Mouse (Mus musculus): ENCODE data around the gene Myo19. TPM values are rescaled to one million over a fixed set of nuclear protein-coding genes. Genes with fewer than 3 reads are reported as not detected.

Gene Myo19
- polyA plus RNA-seq, 1 experiment from 2014 or later: 14.2 TPM

GRCm38 (mm10) chr11:84886767-84887511, 7.0 kb downstream of the Myo19 start:
- Histone ChIP-seq H3K9ac (no peak overlapping the region), H3K27me3 (no peaks in the 10 kb centered on the region), H3K4me3 (replicated peaks) (no peak overlapping the region), H3K36me3 (peaks cover 56% of the 10 kb centered on the region), H3K4me1 (no peaks in the 10 kb centered on the region; the same call in 1 of the 2 replicates), H3K4me2 (replicated peaks) (no peak overlapping the region), H3K27ac (replicated peaks) (no peak overlapping the region), H3K9me3 (replicated peaks) (no peaks in the 10 kb centered on the region)
- no peak for ATAC-seq (ENCODE audit: insufficient number of reproducible peaks, low FRiP score, low TSS enrichment, low read depth)
- 86% methylated on average over 11 of the region's 11 CpGs for WGBS

GRCm38 (mm10) chr11:84888025-84888424, 8.1 kb downstream of the Myo19 start:
- H3K9me3 ChIP-seq (replicated peaks): no peaks in the 10 kb centered on the region
- no peaks in the 10 kb centered on the region for H3K27me3 ChIP-seq
- no peak overlapping the region for H3K4me3 ChIP-seq (replicated peaks)
- H3K27ac ChIP-seq (replicated peaks): no peak overlapping the region
- H3K9ac ChIP-seq: no peak overlapping the region
- peaks cover 63% of the 10 kb centered on the region for H3K36me3 ChIP-seq
- H3K4me1 ChIP-seq: no peaks in the 10 kb centered on the region
- 96% methylated on average over 8 of the region's 8 CpGs for WGBS
- no peak for ATAC-seq (ENCODE audit: insufficient number of reproducible peaks, low FRiP score, low TSS enrichment, low read depth)
- H3K4me2 ChIP-seq (replicated peaks): no peak overlapping the region

GRCm38 (mm10) chr11:84889492-84889891, 9.5 kb downstream of the Myo19 start:
- 91% methylated on average over 2 of the region's 2 CpGs for WGBS
- H3K4me3 ChIP-seq (replicated peaks): no peak overlapping the region
- no peak overlapping the region for H3K27ac ChIP-seq (replicated peaks)
- no peak for ATAC-seq (ENCODE audit: insufficient number of reproducible peaks, low FRiP score, low TSS enrichment, low read depth)
- H3K27me3 ChIP-seq: no peaks in the 10 kb centered on the region
- no peak overlapping the region for H3K9ac ChIP-seq
- H3K4me2 ChIP-seq (replicated peaks): no peak overlapping the region
- H3K4me1 ChIP-seq: no peaks in the 10 kb centered on the region
- H3K36me3 ChIP-seq: peaks cover 66% of the 10 kb centered on the region
- H3K9me3 ChIP-seq (replicated peaks): no peaks in the 10 kb centered on the region

GRCm38 (mm10) chr11:84891705-84892104, 11.8 kb downstream of the Myo19 start:
- H3K9ac ChIP-seq: no peak overlapping the region
- no peaks in the 10 kb centered on the region for H3K9me3 ChIP-seq (replicated peaks)
- no peak overlapping the region for H3K4me3 ChIP-seq (replicated peaks)
- ATAC-seq (ENCODE audit: insufficient number of reproducible peaks, low FRiP score, low TSS enrichment, low read depth): no peak
- H3K27ac ChIP-seq (replicated peaks): no peak overlapping the region
- no peaks in the 10 kb centered on the region for H3K4me1 ChIP-seq
- H3K27me3 ChIP-seq: no peaks in the 10 kb centered on the region
- peaks cover 72% of the 10 kb centered on the region for H3K36me3 ChIP-seq
- 90% methylated on average over 7 of the region's 7 CpGs for WGBS
- no peak overlapping the region for H3K4me2 ChIP-seq (replicated peaks)

- Histone ChIP-seq H3K27ac (replicated peaks) (no peak overlapping the region), H3K4me3 (replicated peaks) (no peak overlapping the region), H3K36me3 (peaks cover 75% of the 10 kb centered on the region), H3K4me1 (no peaks in the 10 kb centered on the region), H3K9me3 (replicated peaks) (no peaks in the 10 kb centered on the region), H3K9ac (no peak overlapping the region), H3K4me2 (replicated peaks) (no peak overlapping the region), H3K27me3 (no peaks in the 10 kb centered on the region)
- WGBS: 84% methylated on average over 15 of the region's 15 CpGs
- no peak for ATAC-seq (ENCODE audit: insufficient number of reproducible peaks, low FRiP score, low TSS enrichment, low read depth)
Measured at GRCm38 (mm10) chr11:84893113-84893512, 13.2 kb downstream of the Myo19 start.

GRCm38 (mm10) chr11:84904597-84905144, 24.7 kb downstream of the Myo19 start:
- Histone ChIP-seq H3K36me3 (peaks cover 87% of the 10 kb centered on the region), H3K27ac (replicated peaks) (no peak overlapping the region), H3K27me3 (no peaks in the 10 kb centered on the region), H3K4me2 (replicated peaks) (no peak overlapping the region), H3K4me1 (no peaks in the 10 kb centered on the region), H3K9me3 (replicated peaks) (no peaks in the 10 kb centered on the region), H3K4me3 (replicated peaks) (no peak overlapping the region), H3K9ac (no peak overlapping the region)
- no peak for ATAC-seq (ENCODE audit: insufficient number of reproducible peaks, low FRiP score, low TSS enrichment, low read depth)
- 81% methylated on average over 9 of the region's 9 CpGs for WGBS

- Histone ChIP-seq H3K9ac (no peak overlapping the region), H3K4me2 (replicated peaks) (no peak overlapping the region), H3K27me3 (no peaks in the 10 kb centered on the region), H3K9me3 (replicated peaks) (no peaks in the 10 kb centered on the region), H3K27ac (replicated peaks) (no peak overlapping the region), H3K4me1 (no peaks in the 10 kb centered on the region), H3K4me3 (replicated peaks) (no peak overlapping the region), H3K36me3 (peaks cover 85% of the 10 kb centered on the region)
- no peak for ATAC-seq (ENCODE audit: insufficient number of reproducible peaks, low FRiP score, low TSS enrichment, low read depth)
- 57% methylated on average over 3 of the region's 3 CpGs for WGBS
Measured at GRCm38 (mm10) chr11:84907081-84907480, 27.1 kb downstream of the Myo19 start.

- H3K9me3 ChIP-seq (replicated peaks): no peaks in the 10 kb centered on the region
- no peak overlapping the region for H3K4me3 ChIP-seq (replicated peaks)
- peaks cover 84% of the 10 kb centered on the region for H3K36me3 ChIP-seq
- H3K4me1 ChIP-seq: no peaks in the 10 kb centered on the region
- H3K9ac ChIP-seq: no peak overlapping the region
- no peak for ATAC-seq (ENCODE audit: insufficient number of reproducible peaks, low FRiP score, low TSS enrichment, low read depth)
- H3K27ac ChIP-seq (replicated peaks): no peak overlapping the region
- H3K4me2 ChIP-seq (replicated peaks): no peak overlapping the region
- no peaks in the 10 kb centered on the region for H3K27me3 ChIP-seq
- WGBS: 96% methylated on average over 6 of the region's 6 CpGs
Measured at GRCm38 (mm10) chr11:84908480-84908879, 28.5 kb downstream of the Myo19 start.

GRCm38 (mm10) chr11:84910411-84910810, 30.5 kb downstream of the Myo19 start:
- 68% methylated on average over 4 of the region's 4 CpGs for WGBS
- no peak overlapping the region for H3K4me3 ChIP-seq (replicated peaks)
- H3K9ac ChIP-seq: no peak overlapping the region
- H3K9me3 ChIP-seq (replicated peaks): no peaks in the 10 kb centered on the region
- H3K27ac ChIP-seq (replicated peaks): no peak overlapping the region
- no peak overlapping the region for H3K4me2 ChIP-seq (replicated peaks)
- no peaks in the 10 kb centered on the region for H3K27me3 ChIP-seq
- peaks cover 83% of the 10 kb centered on the region for H3K36me3 ChIP-seq
- ATAC-seq (ENCODE audit: insufficient number of reproducible peaks, low FRiP score, low TSS enrichment, low read depth): no peak
- peaks cover 11% of the 10 kb centered on the region for H3K4me1 ChIP-seq

GRCm38 (mm10) chr11:84914673-84915072, 34.7 kb downstream of the Myo19 start:
- H3K4me2 ChIP-seq (replicated peaks): no peak overlapping the region
- H3K4me3 ChIP-seq (replicated peaks): no peak overlapping the region
- H3K9ac ChIP-seq: no peak overlapping the region
- no peak for ATAC-seq (ENCODE audit: insufficient number of reproducible peaks, low FRiP score, low TSS enrichment, low read depth)
- H3K27ac ChIP-seq (replicated peaks): no peak overlapping the region
- no peaks in the 10 kb centered on the region for H3K9me3 ChIP-seq (replicated peaks)
- peaks cover 43% of the 10 kb centered on the region for H3K36me3 ChIP-seq
- peaks cover 24% of the 10 kb centered on the region for H3K4me1 ChIP-seq
- H3K27me3 ChIP-seq: no peaks in the 10 kb centered on the region
- WGBS: 80% methylated on average over 5 of the region's 5 CpGs

GRCm38 (mm10) chr11:84916053-84916702, 36.2 kb downstream of the Myo19 start, which contains the start of gene Znhit3:
Gene Znhit3, minus strand, starts transcription at chr11:84916366.
- H3K4me1 ChIP-seq: peaks cover 24% of the 10 kb centered on the region
- H3K9ac ChIP-seq: peak within 1 kb of the TSS; percentile 76
- WGBS: 2% methylated on average over 34 of the region's 34 CpGs
- peak; percentile 87 for ATAC-seq (ENCODE audit: insufficient number of reproducible peaks, low FRiP score, low TSS enrichment, low read depth)
- peak within 1 kb of the TSS; percentile 81 for H3K4me3 ChIP-seq (replicated peaks)
- H3K27ac ChIP-seq (replicated peaks): 0 out of 2 replicates have a peak within 1 kb of the TSS, but pooled peaks have one; percentile 18
- H3K9me3 ChIP-seq (replicated peaks): no peaks in the 10 kb centered on the region
- no peaks in the 10 kb centered on the region for H3K27me3 ChIP-seq
- peaks cover 32% of the 10 kb centered on the region for H3K36me3 ChIP-seq
- H3K4me2 ChIP-seq (replicated peaks): peak within 1 kb of the TSS; percentile 61
